Mouse (Mus musculus) intestine, embryonic 14.5 days (tissue): ENCODE measurements at regions not wholly inside any gene's neighbourhood (a gene's known extent, or its start where the extent isn't known, plus 50 kb on each side); places are given as distances from the start of the nearest gene placed in this dataset.

ENCODE experiments used
- ATAC-seq: fragments of 200-750 bp; cut with Nextera tagmentation; replicated peaks from 2 replicates; pipeline ENCODE4 v1.8.0; 2017; ENCODE audit warnings: low read depth, moderate number of reproducible peaks, moderate TSS enrichment, moderate library complexity; ENCODE audit not compliant: low FRiP score, low TSS enrichment
- DNase-seq: peaks from one replicate; pipeline ENCODE4 v3.0.0-alpha.2; 2018; ENCODE audit warnings: low spot score
- H3K27ac ChIP-seq: fragments of 300-500 bp; sonication (generic); 2 replicates; pipeline ENCODE4 v1.5.1; 2014; ENCODE audit warnings: low read depth, mild to moderate bottlenecking, control low read depth
- H3K27me3 ChIP-seq: fragments of 300-500 bp; sonication (generic); replicated peaks from 2 replicates; pipeline ENCODE4 v1.6.1; 2014; ENCODE audit warnings: low read length, control low read depth; ENCODE audit not compliant: control insufficient read depth, insufficient read depth
- H3K36me3 ChIP-seq: fragments of 300-500 bp; sonication (generic); 2 replicates; pipeline ENCODE4 v1.6.1; 2014; ENCODE audit warnings: low read length, control low read depth; ENCODE audit not compliant: control insufficient read depth, insufficient read depth
- H3K4me1 ChIP-seq: fragments of 300-500 bp; sonication (generic); replicated peaks from 2 replicates; pipeline ENCODE4 v1.6.1; 2014; ENCODE audit warnings: low read length, control low read depth, mixed read lengths; ENCODE audit not compliant: control insufficient read depth, insufficient read depth
- H3K4me2 ChIP-seq: fragments of 300-500 bp; sonication (generic); 2 replicates; pipeline ENCODE4 v1.6.1; 2014; ENCODE audit warnings: low read length
- H3K4me3 ChIP-seq: fragments of 300-500 bp; sonication (generic); 2 replicates; pipeline ENCODE4 v1.5.1; 2014; ENCODE audit warnings: low read depth, low read length, control low read depth, mixed read lengths
- H3K9ac ChIP-seq: fragments of 300-500 bp; sonication (generic); 2 replicates; pipeline ENCODE4 v1.6.1; 2014; ENCODE audit warnings: mild to moderate bottlenecking, low read length
- H3K9me3 ChIP-seq: fragments of 300-500 bp; sonication (generic); 2 replicates; pipeline ENCODE4 v1.6.1; 2016; ENCODE audit warnings: low read length, control low read depth; ENCODE audit not compliant: control insufficient read depth
- WGBS: fragments of 180-500 bp; shearing (Covaris S2); extraction: QIAGEN DNeasy Blood & Tissue Kit; methylation state at CpG from one replicate; pipeline ENCODE4 v1.1.7; 2014; 5-methylcytosine and 5-hydroxymethylcytosine counted together

GRCm38 (mm10) chr7:70416185-70416941 lies 49.8 kb upstream of the Nr2f2 start:
- ATAC-seq (no peak), DNase-seq (no peak)
- Histone ChIP-seq H3K4me3 (no peak overlapping the region), H3K4me1 (no peaks in the 10 kb centered on the region), H3K27ac (no peak overlapping the region), H3K9ac (no peak overlapping the region), H3K9me3 (no peaks in the 10 kb centered on the region), H3K27me3 (no peaks in the 10 kb centered on the region), H3K36me3 (no peaks in the 10 kb centered on the region), H3K4me2 (no peak overlapping the region)
- WGBS = 78% methylated on average over 10 of the region's 10 CpGs
